ENCODE assay signal across 8 mouse cellular contexts in genomic region chr7:19822604-19823058, GRCm38 (mm10). TPM values are rescaled to one million over a fixed set of nuclear protein-coding genes. Genes with fewer than 3 reads are reported as not detected.
A peak's percentile ranks its signal among the peaks of the same experiment; 100 is the strongest.
DNase-seq lines count a peak whose midpoint lies in the region; ATAC-seq lines count a peak whose summit lies in the region.

Bcl3 (minus strand) TSS chr7:19822770.

- peak within 1 kb of the TSS; percentile 88 for H3K27ac ChIP-seq in intestine, embryonic 14.5 days (ENCODE audit: low read depth)
- peak within 1 kb of the TSS; percentile 79 for H3K27ac ChIP-seq in liver, embryonic 16.5 days (ENCODE audit: low read length)
- H3K27ac ChIP-seq in neural tube, embryonic 13.5 days (replicated peaks) = 0 out of 2 replicates have a peak within 1 kb of the TSS, but pooled peaks have one; percentile 9

- H3K9ac ChIP-seq in intestine, embryonic 14.5 days (ENCODE audit: low read length) = peak within 1 kb of the TSS; percentile 66
- H3K9ac ChIP-seq in liver, embryonic 16.5 days (ENCODE audit: low read depth, low read length) = peak within 1 kb of the TSS; percentile 66
- peak within 1 kb of the TSS; percentile 64 for H3K9ac ChIP-seq in neural tube, embryonic 13.5 days

- peaks cover 8% of the 10 kb centered on the region; the same call in 1 of the 2 replicates for H3K27me3 ChIP-seq in intestine, embryonic 14.5 days (replicated peaks; ENCODE audit: control insufficient read depth, insufficient read depth, low read length)
- peaks cover 17% of the 10 kb centered on the region for H3K27me3 ChIP-seq in liver, embryonic 16.5 days (ENCODE audit: control insufficient read depth, insufficient read depth, low read depth, low read length)
- peaks cover 67% of the 10 kb centered on the region for H3K27me3 ChIP-seq in neural tube, embryonic 13.5 days

- DNase-seq in CD4-positive, CD25-positive, alpha-beta regulatory T cell, adult 2 months (ENCODE audit: low read depth, low spot score) = peak; percentile 87
- peak; percentile 65 for DNase-seq in adrenal gland, adult 8-10 months
- peak; percentile 41 to 48 for DNase-seq in gastrocnemius, postnatal 4 days (ENCODE audit: low spot score in 2 of 2)
- peak; percentile 73 for DNase-seq in intestine, embryonic 14.5 days (ENCODE audit: low spot score)
- no peak for DNase-seq in right cerebral cortex, adult 18-20 months
- no peak for DNase-seq in cerebellum, adult 11 months

- peak within 1 kb of the TSS; percentile 51 for H3K4me3 ChIP-seq in intestine, embryonic 14.5 days (ENCODE audit: low read depth, low read length)
- H3K4me3 ChIP-seq in liver, embryonic 16.5 days (ENCODE audit: low read depth, low read length) = peak within 1 kb of the TSS; percentile 62
- peak within 1 kb of the TSS; percentile 34 for H3K4me3 ChIP-seq in neural tube, embryonic 13.5 days

- peaks cover 5% of the 10 kb centered on the region; the same call in 1 of the 2 replicates for H3K9me3 ChIP-seq in intestine, embryonic 14.5 days (ENCODE audit: control insufficient read depth, low read length)
- H3K9me3 ChIP-seq in liver, embryonic 16.5 days (replicated peaks; ENCODE audit: control insufficient read depth, low read length) = no peaks in the 10 kb centered on the region
- H3K9me3 ChIP-seq in neural tube, embryonic 13.5 days = no peaks in the 10 kb centered on the region

- peak; percentile 21; the same call in 1 of the 2 replicates for ATAC-seq in intestine, embryonic 14.5 days (replicated peaks; ENCODE audit: low FRiP score, low TSS enrichment, low read depth)
- ATAC-seq in liver, embryonic 16.5 days (ENCODE audit: low read depth) = peak; percentile 32
- no peak for ATAC-seq in neural tube, embryonic 13.5 days (ENCODE audit: low read depth)

- H3K4me2 ChIP-seq in intestine, embryonic 14.5 days (ENCODE audit: low read length) = peak within 1 kb of the TSS; percentile 81
- peak within 1 kb of the TSS; percentile 65 for H3K4me2 ChIP-seq in liver, embryonic 16.5 days (ENCODE audit: low read depth, low read length)
- peak within 1 kb of the TSS; percentile 55 for H3K4me2 ChIP-seq in neural tube, embryonic 13.5 days

- H3K36me3 ChIP-seq in intestine, embryonic 14.5 days (ENCODE audit: control insufficient read depth, insufficient read depth, low read length) = no peaks in the 10 kb centered on the region
- H3K36me3 ChIP-seq in liver, embryonic 16.5 days (ENCODE audit: control insufficient read depth, insufficient read depth) = no peaks in the 10 kb centered on the region
- H3K36me3 ChIP-seq in neural tube, embryonic 13.5 days = no peaks in the 10 kb centered on the region

- peaks cover 36% of the 10 kb centered on the region for H3K4me1 ChIP-seq in intestine, embryonic 14.5 days (replicated peaks; ENCODE audit: control insufficient read depth, insufficient read depth, low read length)
- peaks cover 15% of the 10 kb centered on the region for H3K4me1 ChIP-seq in liver, embryonic 16.5 days (ENCODE audit: control insufficient read depth, low read depth, low read length)
- H3K4me1 ChIP-seq in neural tube, embryonic 13.5 days (replicated peaks) = peaks cover 26% of the 10 kb centered on the region

- 3% methylated on average over 31 of the region's 42 CpGs for WGBS in intestine, embryonic 14.5 days
- WGBS in liver, embryonic 16.5 days (ENCODE audit: insufficient replicate concordance) = under 1% methylated on average over 29 of the region's 42 CpGs
- WGBS in neural tube, embryonic 13.5 days = under 1% methylated on average over 39 of the region's 42 CpGs

RNA-seq across cellular contexts. Expression of gene Bcl3, which starts in this region (rescaled TPM):
- 10 to 100 TPM; 16.5 to 23.4 (median 21.9) TPM for total RNA-seq in adrenal gland, adult 8-10 months (2022)
- total RNA-seq in gastrocnemius, postnatal 4 days (2021) = 1 to 10 TPM; 5.1 to 5.7 TPM
- 9.5 and 13.5 TPM in 2 replicates for polyA plus RNA-seq in intestine, embryonic 14.5 days (2014; fragmentation: Nextera tagmentation; extraction: Ambion mirVana)
- 4.1 and 4.4 TPM in 2 replicates for polyA plus RNA-seq in liver, embryonic 16.5 days (2015; fragmentation: Nextera tagmentation; extraction: Ambion mirVana)
- 0.32 and 1.8 TPM in 2 replicates for polyA plus RNA-seq in neural tube, embryonic 13.5 days (2015; fragmentation: Nextera tagmentation; extraction: Ambion mirVana)

Comparison
In these comparisons a context has a peak if more than half of its experiments do, and no peak if none do; other contexts are left out.
1. DNase-seq: peak in CD4-positive, CD25-positive, alpha-beta regulatory T cell, adult 2 months (single experiment), adrenal gland, adult 8-10 months (single experiment), gastrocnemius, postnatal 4 days (2 of 2) and intestine, embryonic 14.5 days (single experiment); none in right cerebral cortex, adult 18-20 months (single experiment) and cerebellum, adult 11 months (single experiment).
2. H3K27ac ChIP-seq: peak in every context shown above with its lines; median percentile 88 in intestine, embryonic 14.5 days; 79 in liver, embryonic 16.5 days; 9 in neural tube, embryonic 13.5 days.
3. Peak in every context shown above with its lines, with median percentiles within 50 percentile points of each other: H3K4me2 ChIP-seq, H3K4me3 ChIP-seq and H3K9ac ChIP-seq.